Mouse (Mus musculus) G1E-ER4 (cell line): ENCODE measurements around the gene Gm29427. TPM values are rescaled to one million over a fixed set of nuclear protein-coding genes. Genes with fewer than 3 reads are reported as not detected.

ENCODE experiments used
- GATA1 ChIP-seq: IDR thresholded peaks from one replicate; pipeline ENCODE4 v1.8.0; 2012; ENCODE audit warnings: low read length, inconsistent platforms
- polyA plus RNA-seq: library from polyadenylated mRNA; stranded (reverse); fragments of >175 nt; gene quantifications from 2 replicates; pipeline ENCODE4 v1.2.3, GENCODE M21; 2012

Gene Gm29427
- polyA plus RNA-seq, 1 experiment: not detected

GRCm38 (mm10) chr1:130703613-130704012 lies 12.0 kb downstream of the Gm29427 start:
- TF ChIP-seq GATA1: no peak

GRCm38 (mm10) chr1:130701976-130702375 lies 13.6 kb downstream of the Gm29427 start:
- TF ChIP-seq GATA1: no peak

- no peak for TF ChIP-seq GATA1
Observed at GRCm38 (mm10) chr1:130699937-130700633, 15.5 kb downstream of the Gm29427 start.

GRCm38 (mm10) chr1:130698601-130699000 lies 17.0 kb downstream of the Gm29427 start:
- TF ChIP-seq GATA1: no peak

DNA sequence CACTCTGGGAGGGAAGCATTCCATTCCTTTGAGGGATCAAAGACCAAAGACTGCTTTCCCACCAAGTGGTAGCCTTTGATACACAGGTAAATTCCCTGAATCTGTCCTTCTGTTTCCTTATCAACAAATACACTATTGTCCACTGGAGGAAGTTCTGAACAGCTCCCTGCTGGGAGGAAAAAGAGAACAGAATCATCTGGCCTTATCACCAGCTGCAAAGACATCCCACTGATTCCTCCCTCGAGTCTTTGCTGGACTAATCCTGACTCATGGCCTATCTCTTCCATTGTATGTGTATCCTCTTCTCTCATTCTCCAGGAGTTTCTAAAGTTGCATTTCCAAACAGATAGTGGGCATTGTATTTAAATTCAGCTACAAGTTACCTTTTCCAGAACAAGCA lies 31.7 kb downstream of the Gm29427 start:
- TF ChIP-seq GATA1: no peak

GRCm38 (mm10) chr1:130681656-130682413 lies 33.8 kb downstream of the Gm29427 start:
- TF ChIP-seq GATA1: no peak

DNA sequence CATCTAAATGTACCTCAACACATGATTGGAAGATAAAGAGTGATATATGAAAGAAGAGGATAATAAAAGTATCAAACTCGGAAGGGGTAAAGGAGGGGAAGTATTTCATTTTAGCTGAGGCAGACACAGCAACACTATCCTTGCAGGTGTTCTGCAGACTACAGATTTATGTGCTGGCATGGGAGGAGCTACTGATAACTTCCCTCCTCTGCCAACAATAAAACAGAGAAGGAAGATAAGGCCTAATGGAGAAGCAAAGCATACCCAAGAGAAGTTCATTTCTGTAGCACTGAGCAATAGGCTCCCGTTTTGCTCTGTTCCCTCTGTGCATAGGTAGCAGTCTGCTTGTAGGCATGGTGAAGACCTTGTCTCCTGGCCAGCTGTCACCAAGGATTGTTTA lies 34.5 kb downstream of the Gm29427 start:
- TF ChIP-seq GATA1: no peak

GRCm38 (mm10) chr1:130678551-130678950 lies 37.0 kb downstream of the Gm29427 start:
- TF ChIP-seq GATA1: no peak

GRCm38 (mm10) chr1:130661454-130661853 lies 54.1 kb downstream of the Gm29427 start, which contains the start of gene C4bp:
C4bp (minus strand) TSS chr1:130661632.
- TF ChIP-seq GATA1: no peak

GRCm38 (mm10) chr1:130644103-130644502 lies 71.5 kb downstream of the Gm29427 start:
- TF ChIP-seq GATA1: no peak

DNA sequence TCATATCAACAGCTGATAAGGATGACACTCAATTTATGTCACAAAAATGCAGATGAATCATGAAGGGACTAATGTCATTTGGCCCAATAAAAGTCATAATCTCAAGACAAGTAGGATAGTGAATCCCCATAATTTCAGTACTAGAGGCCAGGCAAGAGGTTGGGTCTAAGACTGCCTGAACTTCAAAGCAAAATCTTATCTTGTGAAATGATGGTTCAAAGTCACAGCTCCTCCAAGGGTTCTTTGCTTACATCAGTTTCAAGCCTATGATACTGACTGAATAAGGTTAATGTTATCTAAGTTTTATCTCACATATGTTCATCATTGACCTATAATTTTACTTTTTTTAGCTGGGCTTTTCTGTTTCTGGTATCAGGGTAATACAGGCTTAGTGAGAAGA lies 74.6 kb downstream of the Gm29427 start:
- no peak for TF ChIP-seq GATA1

DNA sequence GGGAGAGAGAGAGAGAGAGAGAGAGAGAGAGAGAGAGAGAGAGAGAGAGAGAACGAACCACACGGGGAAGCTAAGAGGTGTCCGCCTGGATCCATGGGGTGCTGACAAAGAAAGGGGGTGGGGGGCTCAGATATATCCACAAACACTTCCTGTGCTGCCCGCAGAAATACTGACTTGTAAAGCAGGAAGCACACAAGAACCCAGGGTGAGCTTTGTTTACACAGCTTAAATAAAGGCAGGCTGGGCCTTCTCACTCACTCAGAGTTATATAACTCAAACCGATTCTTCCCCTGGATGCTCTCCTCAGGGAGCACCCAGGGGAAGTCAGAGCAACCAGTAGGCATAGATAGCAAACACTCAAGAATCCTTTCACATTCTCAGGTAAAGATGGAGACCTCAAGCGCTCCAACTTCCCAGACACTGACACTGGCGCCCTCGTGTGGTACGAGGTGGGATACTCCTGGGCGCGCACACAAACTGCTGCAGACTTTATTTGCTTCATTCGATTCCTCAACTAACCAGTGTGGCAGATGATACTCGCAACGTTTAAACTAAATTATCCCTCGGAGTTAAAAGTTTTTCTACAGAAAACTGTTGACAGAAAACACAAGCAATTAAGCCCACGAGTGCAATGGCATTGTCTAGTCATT lies 81.7 kb downstream of the Gm29427 start:
- TF ChIP-seq GATA1: no peak

DNA sequence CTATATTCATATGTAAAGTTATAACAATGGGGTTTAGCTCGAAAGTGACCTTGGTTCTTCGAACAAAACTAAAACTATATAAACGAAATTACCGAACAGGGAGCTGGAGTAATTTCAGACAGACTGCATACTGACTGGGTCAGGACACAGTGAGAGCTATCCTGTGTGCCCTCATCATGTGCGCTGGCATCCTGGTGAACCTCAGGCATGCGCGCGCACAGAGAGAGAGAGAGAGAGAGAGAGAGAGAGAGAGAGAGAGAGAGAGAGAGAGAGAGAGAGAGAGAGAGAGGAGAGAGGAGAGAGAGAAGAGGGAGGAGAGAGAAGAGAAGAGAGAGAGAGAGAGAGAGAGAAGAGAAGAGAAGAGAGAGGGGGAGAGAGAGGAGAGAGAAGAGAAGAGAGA lies 82.3 kb downstream of the Gm29427 start:
- TF ChIP-seq GATA1: no peak

DNA sequence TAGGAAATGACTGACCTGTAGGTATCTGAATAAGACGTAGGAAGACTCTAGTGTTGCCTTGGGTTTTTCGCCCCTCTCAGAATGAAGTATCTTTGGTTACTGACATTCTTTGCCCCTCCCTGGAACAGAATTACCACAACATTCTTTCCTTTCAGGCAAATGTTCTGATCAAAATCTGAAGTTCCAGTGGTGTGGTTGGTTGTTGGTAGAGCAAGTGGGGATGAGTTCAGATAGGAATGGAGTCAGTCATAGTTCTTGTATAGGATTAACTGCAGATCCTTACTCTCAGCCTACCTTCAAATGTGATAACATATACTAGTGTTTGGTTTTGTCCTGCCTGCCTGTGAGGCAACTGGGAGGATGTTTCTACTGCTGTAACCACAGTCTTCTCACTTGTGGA lies 86.1 kb downstream of the Gm29427 start, which contains the start of gene Zp3r:
Gene Zp3r (minus strand): TSS at position 101 of the 400 bp plus-strand sequence.
- TF ChIP-seq GATA1: no peak

Other genes starting within 250 kb of the Gm29427 start
- not detected in 2 replicates for gene Zp3r, start 86.2 kb downstream of the Gm29427 start, polyA plus RNA-seq
- not detected in 2 replicates for gene C4bp, start 54.2 kb downstream of the Gm29427 start, polyA plus RNA-seq
- 2.2 and 2.4 TPM in 2 replicates for gene Yod1, start 1.5 kb upstream of the Gm29427 start, polyA plus RNA-seq
- gene Pfkfb2, start 13.5 kb upstream of the Gm29427 start, polyA plus RNA-seq: 5.0 and 8.5 TPM in 2 replicates
- gene AA986860, start 16.2 kb upstream of the Gm29427 start, polyA plus RNA-seq: 1.6 TPM in 2 replicates
- not detected in 2 replicates for gene Fcamr, start 85.1 kb upstream of the Gm29427 start, polyA plus RNA-seq
- gene Pigr, start 110.9 kb upstream of the Gm29427 start, polyA plus RNA-seq: not detected in 2 replicates
- not detected in 2 replicates for gene Fcmr, start 149.9 kb upstream of the Gm29427 start, polyA plus RNA-seq
- gene Il24, start 171.7 kb upstream of the Gm29427 start, polyA plus RNA-seq: not detected in 2 replicates
- gene Il20, start 195.7 kb upstream of the Gm29427 start, polyA plus RNA-seq: not detected in 2 replicates
- not detected in 2 replicates for gene Il19, start 224.3 kb upstream of the Gm29427 start, polyA plus RNA-seq